Mouse (Mus musculus) ES-Bruce4 (cell line): ENCODE data around the gene Tmem56. TPM values are rescaled to one million over a fixed set of nuclear protein-coding genes. Genes with fewer than 3 reads are reported as not detected.

Experiments used
- H3K27ac ChIP-seq: 2 replicates; pipeline ENCODE4 v1.5.1; 2012; ENCODE audit warnings: low read length, inconsistent platforms; ENCODE audit not compliant: insufficient read depth
- H3K27me3 ChIP-seq: 2 replicates; pipeline ENCODE4 v1.6.1; 2012; ENCODE audit warnings: mild to moderate bottlenecking, low read length, inconsistent platforms; ENCODE audit not compliant: control insufficient read depth, poor library complexity, insufficient read depth, severe bottlenecking
- H3K36me3 ChIP-seq: 2 replicates; pipeline ENCODE4 v1.6.1; 2012; ENCODE audit warnings: inconsistent platforms, mild to moderate bottlenecking, low read length, moderate library complexity; ENCODE audit not compliant: control insufficient read depth, poor library complexity, insufficient read depth, severe bottlenecking
- H3K4me1 ChIP-seq: one replicate; pipeline ENCODE4 v1.8.1; 2011; ENCODE audit warnings: low read length; ENCODE audit not compliant: control insufficient read depth, insufficient read depth
- H3K4me3 ChIP-seq: 2 replicates; pipeline ENCODE4 v1.5.1; 2011; ENCODE audit warnings: low read depth, mild to moderate bottlenecking, low read length
- H3K9ac ChIP-seq: 2 replicates; pipeline ENCODE4 v1.6.1; 2012; ENCODE audit warnings: low read depth, mild to moderate bottlenecking, inconsistent platforms; ENCODE audit not compliant: poor library complexity, severe bottlenecking
- H3K9me3 ChIP-seq: replicated peaks from 2 replicates; pipeline ENCODE4 v1.6.1; 2012; ENCODE audit warnings: mild to moderate bottlenecking, low read length, inconsistent platforms; ENCODE audit not compliant: control insufficient read depth, poor library complexity, insufficient read depth, severe bottlenecking
- CTCF ChIP-seq: IDR thresholded peaks from one replicate; pipeline ENCODE4 v1.8.1; 2011; ENCODE audit warnings: low read depth, low read length
- EP300 ChIP-seq: IDR thresholded peaks from 2 replicates; pipeline ENCODE4 v1.6.1; 2011; ENCODE audit warnings: low read depth, low read length; ENCODE audit not compliant: insufficient read depth
- POLR2A ChIP-seq: IDR thresholded peaks from one replicate; pipeline ENCODE4 v1.8.1; 2011; ENCODE audit warnings: low read length; ENCODE audit not compliant: insufficient read depth
- polyA plus RNA-seq: library from polyadenylated mRNA; stranded (reverse); fragments of >200 nt; gene quantifications from 2 replicates; pipeline ENCODE4 v1.2.4, GENCODE M21; 2011; ENCODE audit warnings: low read depth; ENCODE audit not compliant: missing spikeins, insufficient read depth, insufficient read length

The Tmem56 gene
- polyA plus RNA-seq, 1 experiment: 0.58 TPM

DNA sequence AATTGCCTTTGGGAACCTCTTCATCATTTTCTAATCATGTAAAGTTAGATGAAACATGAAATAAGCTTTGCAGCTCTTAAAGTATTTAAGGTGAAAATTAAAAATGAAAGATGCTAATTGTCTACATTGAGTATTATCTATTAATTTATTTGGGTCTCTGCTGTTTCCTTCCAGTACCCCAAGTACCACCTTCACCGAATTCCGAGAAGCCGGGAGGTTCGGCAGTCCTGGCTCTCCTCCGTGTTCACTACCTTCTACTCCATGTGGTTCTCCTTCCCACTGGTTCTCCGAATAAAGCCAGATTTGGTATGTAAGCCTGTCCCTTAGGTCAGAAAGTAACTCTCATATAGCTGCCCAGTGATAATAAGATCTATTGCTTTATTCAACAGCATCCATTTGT, 37.0 kb upstream of the Tmem56 start:
- Histone ChIP-seq H3K27me3 (no peaks in the 10 kb centered on the region), H3K4me3 (no peak overlapping the region), H3K9ac (no peak overlapping the region), H3K4me1 (no peaks in the 10 kb centered on the region), H3K36me3 (no peaks in the 10 kb centered on the region), H3K27ac (no peak overlapping the region), H3K9me3 (no peaks in the 10 kb centered on the region)
- no peak for TF ChIP-seq EP300
- no peak for TF ChIP-seq CTCF
- TF ChIP-seq POLR2A: no peak

DNA sequence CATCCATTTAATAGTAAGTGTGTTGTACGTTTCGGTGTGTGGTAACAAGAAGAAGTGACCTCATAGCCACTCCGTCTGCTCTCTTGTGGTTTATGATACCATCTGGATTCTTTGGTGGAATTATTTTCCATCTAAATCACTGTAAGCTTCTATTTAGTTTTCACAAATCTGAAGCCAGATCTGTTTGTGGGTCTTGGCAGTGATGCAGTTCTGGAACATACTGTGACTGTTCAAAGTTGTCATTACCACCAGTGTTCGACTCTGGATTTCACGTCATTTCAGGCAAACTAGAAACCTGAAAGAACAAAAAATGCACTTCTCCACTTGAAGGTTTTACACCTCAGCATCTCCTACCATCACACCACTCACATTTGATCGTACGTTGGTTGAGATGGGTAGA, 32.6 kb upstream of the Tmem56 start:
- H3K9ac ChIP-seq: no peak overlapping the region
- no peaks in the 10 kb centered on the region for H3K27me3 ChIP-seq
- H3K9me3 ChIP-seq: no peaks in the 10 kb centered on the region
- H3K27ac ChIP-seq: no peak overlapping the region
- TF ChIP-seq EP300: no peak
- no peak for TF ChIP-seq CTCF
- TF ChIP-seq POLR2A: no peak
- no peak overlapping the region for H3K4me3 ChIP-seq
- no peaks in the 10 kb centered on the region for H3K4me1 ChIP-seq
- H3K36me3 ChIP-seq: no peaks in the 10 kb centered on the region

DNA sequence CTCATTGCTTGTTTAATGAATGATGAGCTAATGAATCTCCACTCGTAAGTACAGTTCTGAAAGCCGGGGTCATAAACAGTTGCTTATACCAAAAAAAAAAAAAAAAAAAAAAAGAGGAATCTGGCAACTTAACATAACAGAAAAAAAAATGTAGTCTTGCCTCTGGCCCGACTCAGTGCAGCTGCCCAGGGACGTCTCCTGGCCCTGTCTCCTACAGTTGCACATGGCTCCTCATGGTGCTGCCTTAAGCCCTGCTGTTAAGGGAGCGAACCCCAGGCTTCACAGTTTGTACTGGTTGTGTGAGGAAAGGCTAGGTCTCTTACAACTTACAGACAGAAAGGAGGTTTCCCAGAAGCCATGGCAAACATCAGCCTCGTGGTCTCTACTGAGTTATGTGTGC, 31.3 kb upstream of the Tmem56 start:
- no peaks in the 10 kb centered on the region for H3K36me3 ChIP-seq
- no peak overlapping the region for H3K4me3 ChIP-seq
- H3K9me3 ChIP-seq: no peaks in the 10 kb centered on the region
- no peak overlapping the region for H3K9ac ChIP-seq
- no peak for TF ChIP-seq EP300
- TF ChIP-seq CTCF: no peak
- TF ChIP-seq POLR2A: no peak
- no peaks in the 10 kb centered on the region for H3K4me1 ChIP-seq
- H3K27me3 ChIP-seq: no peaks in the 10 kb centered on the region
- H3K27ac ChIP-seq: no peak overlapping the region

GRCm38 (mm10) chr3:121312979-121313378, 30.1 kb upstream of the Tmem56 start:
- no peaks in the 10 kb centered on the region for H3K4me1 ChIP-seq
- no peak overlapping the region for H3K4me3 ChIP-seq
- no peaks in the 10 kb centered on the region for H3K9me3 ChIP-seq
- TF ChIP-seq CTCF: no peak
- TF ChIP-seq EP300: no peak
- TF ChIP-seq POLR2A: no peak
- H3K27me3 ChIP-seq: no peaks in the 10 kb centered on the region
- H3K36me3 ChIP-seq: no peaks in the 10 kb centered on the region
- H3K27ac ChIP-seq: no peak overlapping the region
- no peak overlapping the region for H3K9ac ChIP-seq

GRCm38 (mm10) chr3:121312426-121312825, 29.5 kb upstream of the Tmem56 start:
- no peaks in the 10 kb centered on the region for H3K27me3 ChIP-seq
- H3K27ac ChIP-seq: no peak overlapping the region
- H3K9ac ChIP-seq: no peak overlapping the region
- H3K36me3 ChIP-seq: no peaks in the 10 kb centered on the region
- no peaks in the 10 kb centered on the region for H3K4me1 ChIP-seq
- no peaks in the 10 kb centered on the region for H3K9me3 ChIP-seq
- H3K4me3 ChIP-seq: no peak overlapping the region
- no peak for TF ChIP-seq EP300
- TF ChIP-seq POLR2A: no peak

GRCm38 (mm10) chr3:121309896-121310714, 27.2 kb upstream of the Tmem56 start:
- Histone ChIP-seq H3K27ac (no peak overlapping the region), H3K36me3 (no peaks in the 10 kb centered on the region), H3K27me3 (no peaks in the 10 kb centered on the region), H3K4me1 (no peaks in the 10 kb centered on the region), H3K9ac (no peak overlapping the region), H3K4me3 (no peak overlapping the region), H3K9me3 (no peaks in the 10 kb centered on the region)
- TF ChIP-seq EP300 (no peak), POLR2A (no peak), CTCF (no peak)
